In the genomic region with DNA sequence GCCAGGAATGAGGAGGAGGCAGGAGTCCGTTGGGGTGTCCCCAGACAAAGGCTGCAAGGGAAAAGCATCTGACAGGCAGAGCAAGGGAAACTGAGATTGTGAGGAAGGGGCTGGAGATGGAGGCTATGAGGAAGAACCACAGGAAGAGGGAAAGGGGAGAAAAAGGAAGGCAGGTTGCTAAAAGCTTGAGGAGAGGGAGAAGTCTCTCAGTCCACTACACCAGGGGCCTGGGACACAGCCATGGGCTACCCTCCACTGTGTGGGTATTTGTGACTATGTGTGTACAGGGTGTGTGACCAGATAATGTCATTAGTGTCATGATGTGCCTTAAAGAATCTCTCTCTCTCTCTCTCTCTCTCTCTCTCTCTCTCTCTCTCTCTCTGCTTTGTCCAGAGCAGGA, we compare ENCODE assay signal across 10 mouse cellular contexts.
DNase-seq lines count a peak whose midpoint lies in the region; ATAC-seq lines count a peak whose summit lies in the region.
"Had no signal": no experiment of that assay in that cellular context is flagged by ENCODE, and none has a peak within 500 bp of the region (broad histone marks: within the 10 kb centered on the region; RNA-seq: fewer than 3 reads in every experiment).

No protein-coding gene starts in this region.

- H3K36me3 ChIP-seq in heart, embryonic 14.5 days (ENCODE audit: control insufficient read depth, insufficient read depth, low read length): no peaks in the 10 kb centered on the region
- H3K36me3 ChIP-seq in embryonic facial prominence, embryonic 12.5 days: no peaks in the 10 kb centered on the region
- H3K36me3 ChIP-seq in hindbrain, embryonic 13.5 days: no peaks in the 10 kb centered on the region
- no peaks in the 10 kb centered on the region for H3K36me3 ChIP-seq in midbrain, embryonic 13.5 days

- H3K4me1 ChIP-seq in heart, embryonic 14.5 days (ENCODE audit: control insufficient read depth in 2 of 2, insufficient read depth in 2 of 2, low read length in 2 of 2): no peaks in the 10 kb centered on the region
- H3K4me1 ChIP-seq in embryonic facial prominence, embryonic 12.5 days: peaks cover 6% of the 10 kb centered on the region
- peaks cover 22% of the 10 kb centered on the region for H3K4me1 ChIP-seq in hindbrain, embryonic 13.5 days (replicated peaks)
- peaks cover 12% of the 10 kb centered on the region for H3K4me1 ChIP-seq in midbrain, embryonic 13.5 days (replicated peaks)

- 7% methylated on average over 1 of the region's 1 CpGs for WGBS in heart, embryonic 14.5 days
- 0% methylated on average over 1 of the region's 1 CpGs for WGBS in embryonic facial prominence, embryonic 12.5 days
- 0% methylated on average over 1 of the region's 1 CpGs for WGBS in hindbrain, embryonic 13.5 days
- WGBS in midbrain, embryonic 13.5 days: 0% methylated on average over 1 of the region's 1 CpGs

- H3K27me3 ChIP-seq in heart, embryonic 14.5 days (ENCODE audit: control insufficient read depth, insufficient read depth, low read length): peaks cover 65% of the 10 kb centered on the region
- H3K27me3 ChIP-seq in embryonic facial prominence, embryonic 12.5 days: peaks cover 53% of the 10 kb centered on the region
- peaks cover 69% of the 10 kb centered on the region for H3K27me3 ChIP-seq in hindbrain, embryonic 13.5 days
- peaks cover 75% of the 10 kb centered on the region for H3K27me3 ChIP-seq in midbrain, embryonic 13.5 days

- H3K4me3 ChIP-seq in heart, embryonic 14.5 days (ENCODE audit: control insufficient read depth in 1 of 2, insufficient read depth in 1 of 2, low read depth in 1 of 2, low read length in 2 of 2): no peak overlapping the region
- peak overlapping the region; percentile 31 for H3K4me3 ChIP-seq in embryonic facial prominence, embryonic 12.5 days
- H3K4me3 ChIP-seq in hindbrain, embryonic 13.5 days: peak overlapping the region; percentile 32; the same call in 1 of the 2 replicates
- peak overlapping the region; percentile 35 for H3K4me3 ChIP-seq in midbrain, embryonic 13.5 days (replicated peaks)

- no peaks in the 10 kb centered on the region for H3K9me3 ChIP-seq in heart, embryonic 14.5 days (ENCODE audit: control insufficient read depth, low read length)
- H3K9me3 ChIP-seq in embryonic facial prominence, embryonic 12.5 days: no peaks in the 10 kb centered on the region
- no peaks in the 10 kb centered on the region for H3K9me3 ChIP-seq in hindbrain, embryonic 13.5 days
- H3K9me3 ChIP-seq in midbrain, embryonic 13.5 days: no peaks in the 10 kb centered on the region

- DNase-seq in heart, adult 9 months (ENCODE audit: low spot score in 2 of 2): no peak
- no peak for DNase-seq in thymus, postnatal 4 days
- DNase-seq in right cerebral cortex, adult 18-20 months: no peak
- DNase-seq in gastrocnemius, adult 8-10 months (ENCODE audit: low spot score in 2 of 2): no peak
- DNase-seq: gastrocnemius, postnatal 14 days; lung, adult 2 months had no signal

- ATAC-seq in heart, embryonic 14.5 days (ENCODE audit: insufficient number of reproducible peaks, insufficient read depth, low FRiP score, low read depth): no peak
- no peak; the same call in 1 of the 2 replicates for ATAC-seq in embryonic facial prominence, embryonic 12.5 days (ENCODE audit: insufficient number of reproducible peaks, insufficient read depth, low FRiP score, low TSS enrichment)
- 0 out of 2 replicates have a peak, but pooled peaks have one; percentile 10 for ATAC-seq in hindbrain, embryonic 13.5 days (ENCODE audit: low FRiP score)
- peak; percentile 58 for ATAC-seq in midbrain, embryonic 13.5 days

- H3K9ac ChIP-seq in heart, embryonic 14.5 days (ENCODE audit: low read length): no peak overlapping the region
- H3K9ac ChIP-seq in embryonic facial prominence, embryonic 12.5 days: peak overlapping the region; percentile 25; the same call in 1 of the 2 replicates
- H3K9ac ChIP-seq in hindbrain, embryonic 13.5 days: peak overlapping the region; percentile 55
- peak overlapping the region; percentile 58; the same call in 1 of the 2 replicates for H3K9ac ChIP-seq in midbrain, embryonic 13.5 days (replicated peaks)

- H3K27ac ChIP-seq in heart, embryonic 14.5 days (replicated peaks in 1 of 2; ENCODE audit: control insufficient read depth in 1 of 2, insufficient read depth in 1 of 2, low read depth in 2 of 2, low read length in 2 of 2): no peak overlapping the region
- H3K27ac ChIP-seq in embryonic facial prominence, embryonic 12.5 days: no peak overlapping the region
- H3K27ac ChIP-seq in hindbrain, embryonic 13.5 days: peak overlapping the region; percentile 74
- H3K27ac ChIP-seq in midbrain, embryonic 13.5 days: no peak overlapping the region

- H3K4me2 ChIP-seq in heart, embryonic 14.5 days (ENCODE audit: low read length): peak overlapping the region; percentile 52; the same call in 1 of the 2 replicates
- peak overlapping the region; percentile 52 for H3K4me2 ChIP-seq in embryonic facial prominence, embryonic 12.5 days (replicated peaks)
- peak overlapping the region; percentile 58 for H3K4me2 ChIP-seq in hindbrain, embryonic 13.5 days
- H3K4me2 ChIP-seq in midbrain, embryonic 13.5 days (replicated peaks): peak overlapping the region; percentile 64

Comparison
In these comparisons a context has a peak if more than half of its experiments do, and no peak if none do; other contexts are left out.
1. ATAC-seq: peak in hindbrain, embryonic 13.5 days (single experiment) and midbrain, embryonic 13.5 days (single experiment); none in heart, embryonic 14.5 days (single experiment) and embryonic facial prominence, embryonic 12.5 days (single experiment).
2. H3K4me3 ChIP-seq: peak in embryonic facial prominence, embryonic 12.5 days (single experiment), hindbrain, embryonic 13.5 days (single experiment) and midbrain, embryonic 13.5 days (single experiment); none in heart, embryonic 14.5 days (0 of 2).
3. Peak in every context shown above with its lines, with median percentiles within 50 percentile points of each other: H3K4me2 ChIP-seq.